Mouse (Mus musculus) 3134 (cell line): ENCODE measurements around the gene Cpeb3.
A peak's percentile ranks its signal among the peaks of the same experiment; 100 is the strongest.
"Not testable (repeated sequence)": the region's sequence is repeated elsewhere in the genome, so short reads cannot be mapped to it uniquely, and the experiment has no call there.

Experiments used
- DNase-seq: peaks from one replicate; pipeline ENCODE4 v3.0.0-alpha.2; 2011; ENCODE audit warnings: low spot score; ENCODE audit not compliant: insufficient read length; ENCODE audit errors: extremely low read depth

Gene Cpeb3

DNA sequence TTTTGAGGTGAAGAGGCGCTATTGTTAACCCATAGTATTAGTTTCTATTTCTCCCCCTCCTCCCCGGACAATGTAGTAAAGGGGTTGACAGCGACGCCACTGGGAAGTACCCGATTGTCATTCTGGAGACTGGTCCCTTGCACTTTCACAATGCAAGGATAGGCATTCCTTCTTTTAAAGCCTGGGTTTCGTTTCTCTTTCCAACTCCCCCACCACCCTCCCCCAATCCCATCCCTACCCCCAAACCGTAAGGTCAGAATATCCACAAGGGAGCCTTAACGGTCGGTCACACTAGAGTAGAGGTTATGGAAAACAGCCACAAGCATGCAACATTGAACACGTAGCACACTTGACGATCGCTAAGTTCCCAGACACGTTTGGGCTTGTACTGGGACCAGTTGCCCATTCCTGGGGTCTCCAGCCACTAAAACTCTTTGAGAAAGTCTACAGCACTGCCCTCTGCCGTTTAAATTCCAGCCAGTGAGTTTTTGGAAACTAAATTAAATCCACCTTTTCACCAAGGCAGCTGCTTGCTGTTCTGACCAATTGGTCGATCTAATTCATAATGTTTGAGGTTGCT lies at the start of gene Cpeb3:
Gene Cpeb3 (minus strand): TSS at position 426 of the 580 bp plus-strand sequence.
- no peak for DNase-seq

- no peak for DNase-seq
These were observed 46.9 kb upstream of the Cpeb3 start for GRCm38 (mm10) chr19:37255321-37255720.

DNA sequence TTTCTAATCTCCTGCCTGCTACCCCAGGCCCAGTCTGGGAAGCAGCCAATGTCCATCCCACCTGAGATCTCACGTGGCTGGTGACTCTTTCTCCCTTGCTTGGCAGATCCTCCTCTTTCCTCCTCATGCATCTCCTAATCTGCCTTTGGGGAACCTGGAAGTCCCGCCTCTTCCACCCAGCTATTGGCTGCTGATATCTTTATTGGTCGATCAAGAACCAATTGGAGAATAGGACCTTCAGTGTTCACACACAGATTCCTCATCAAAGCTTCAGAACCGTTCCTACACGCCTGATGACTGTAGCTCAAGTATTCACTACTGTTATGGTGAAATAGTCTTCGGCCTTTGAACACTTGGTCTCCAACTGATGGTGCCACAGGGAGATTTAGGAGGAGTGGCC lies 43.7 kb upstream of the Cpeb3 start:
- no peak for DNase-seq

DNA sequence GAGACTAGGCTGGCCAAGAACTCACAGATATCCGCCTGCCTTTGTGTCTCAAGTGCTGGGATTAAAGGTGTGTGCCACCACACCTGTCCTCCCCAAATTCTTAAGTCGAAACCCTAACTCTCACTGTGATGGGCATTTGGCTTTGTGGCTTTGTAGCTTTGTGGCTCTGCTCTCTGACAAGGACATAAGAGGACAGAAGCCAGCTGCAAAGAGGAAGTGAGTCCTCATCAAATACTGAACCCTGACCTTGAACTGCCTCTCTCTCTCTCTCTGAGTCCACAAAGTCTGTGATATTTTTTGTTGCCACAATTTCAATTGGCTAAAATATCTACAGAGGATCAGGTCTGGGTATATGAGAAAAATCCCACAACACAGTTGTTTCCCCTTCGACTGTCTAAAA lies 39.8 kb upstream of the Cpeb3 start:
- no peak for DNase-seq

DNA sequence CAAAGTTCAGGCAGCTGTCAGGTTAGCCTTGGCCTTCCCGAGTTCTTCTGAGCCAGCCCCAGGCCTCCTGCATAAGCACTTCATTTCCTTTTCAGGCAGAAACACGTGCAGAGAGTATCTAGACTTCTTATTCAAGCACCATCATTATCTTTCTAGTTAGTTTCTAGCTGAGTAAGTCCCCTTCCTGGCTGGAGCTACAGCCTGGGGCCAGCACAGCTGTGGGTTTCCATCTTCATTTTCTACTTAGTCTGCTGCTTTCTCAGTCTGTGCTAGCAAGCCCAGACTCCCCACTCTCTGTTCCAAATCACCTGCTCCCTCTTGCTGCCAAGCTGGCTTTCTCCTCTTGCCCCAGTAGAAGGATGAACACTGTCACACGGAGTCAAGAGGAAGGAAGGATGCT lies 38.5 kb upstream of the Cpeb3 start:
- no peak for DNase-seq

DNA sequence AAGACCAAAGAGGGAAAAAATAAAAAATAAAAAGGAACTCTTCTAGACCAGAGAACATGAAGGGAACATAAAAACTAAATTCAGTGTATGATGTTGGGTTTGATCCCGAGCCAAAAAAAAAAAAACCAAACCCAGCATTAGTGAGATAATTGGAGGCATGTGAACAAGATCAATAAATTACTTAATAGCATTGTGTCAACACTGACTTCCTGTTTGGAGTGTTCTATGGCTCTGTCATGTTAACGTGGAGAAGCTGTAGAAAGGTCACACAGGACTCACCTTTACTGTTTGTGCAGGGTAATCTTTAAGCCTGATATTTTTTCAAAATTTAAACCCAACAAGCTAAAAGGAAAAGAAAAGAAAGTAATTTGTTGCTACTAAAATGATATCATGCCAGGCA lies 34.3 kb upstream of the Cpeb3 start:
- no peak for DNase-seq

DNA sequence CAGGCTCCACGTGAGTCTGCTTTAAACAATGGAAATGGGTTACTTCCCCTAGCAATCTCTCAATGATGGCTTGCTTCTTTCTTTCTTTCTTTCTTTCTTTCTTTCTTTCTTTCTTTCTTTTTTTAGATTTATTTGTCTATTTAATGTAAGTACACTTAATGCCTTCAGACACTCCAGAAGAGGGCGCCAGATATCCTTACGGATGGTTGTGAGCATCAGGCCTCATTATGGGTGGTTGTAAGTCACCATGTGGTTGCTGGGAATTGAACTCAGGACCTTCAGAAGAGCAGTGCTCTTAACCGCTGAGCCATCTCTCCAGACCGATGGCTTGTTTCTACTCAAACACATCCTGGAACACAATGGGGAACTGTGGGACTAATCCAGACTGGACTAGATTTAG lies 32.8 kb upstream of the Cpeb3 start:
- no peak for DNase-seq

DNA sequence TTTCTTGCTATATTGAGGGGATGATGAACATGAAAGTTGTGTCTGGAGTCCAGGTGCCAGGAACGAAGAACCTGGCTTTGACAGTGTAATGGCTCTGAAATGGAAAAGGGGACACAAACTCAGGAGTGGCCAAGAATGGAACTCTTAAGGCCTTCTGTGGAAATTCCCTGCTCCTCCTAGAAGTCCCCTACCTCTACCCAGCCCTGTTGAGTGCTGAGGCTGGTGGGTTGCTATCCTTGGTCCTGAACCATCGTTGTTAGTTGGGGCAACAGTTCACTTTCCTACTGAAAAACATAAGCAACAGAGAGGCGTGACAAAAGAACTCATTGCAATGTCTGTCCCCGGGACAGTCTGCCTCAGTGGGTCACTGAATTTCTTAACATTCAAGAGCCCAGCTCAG lies 30.7 kb upstream of the Cpeb3 start:
- no peak for DNase-seq

GRCm38 (mm10) chr19:37238651-37239050 lies 30.2 kb upstream of the Cpeb3 start:
- DNase-seq, result no peak

DNA sequence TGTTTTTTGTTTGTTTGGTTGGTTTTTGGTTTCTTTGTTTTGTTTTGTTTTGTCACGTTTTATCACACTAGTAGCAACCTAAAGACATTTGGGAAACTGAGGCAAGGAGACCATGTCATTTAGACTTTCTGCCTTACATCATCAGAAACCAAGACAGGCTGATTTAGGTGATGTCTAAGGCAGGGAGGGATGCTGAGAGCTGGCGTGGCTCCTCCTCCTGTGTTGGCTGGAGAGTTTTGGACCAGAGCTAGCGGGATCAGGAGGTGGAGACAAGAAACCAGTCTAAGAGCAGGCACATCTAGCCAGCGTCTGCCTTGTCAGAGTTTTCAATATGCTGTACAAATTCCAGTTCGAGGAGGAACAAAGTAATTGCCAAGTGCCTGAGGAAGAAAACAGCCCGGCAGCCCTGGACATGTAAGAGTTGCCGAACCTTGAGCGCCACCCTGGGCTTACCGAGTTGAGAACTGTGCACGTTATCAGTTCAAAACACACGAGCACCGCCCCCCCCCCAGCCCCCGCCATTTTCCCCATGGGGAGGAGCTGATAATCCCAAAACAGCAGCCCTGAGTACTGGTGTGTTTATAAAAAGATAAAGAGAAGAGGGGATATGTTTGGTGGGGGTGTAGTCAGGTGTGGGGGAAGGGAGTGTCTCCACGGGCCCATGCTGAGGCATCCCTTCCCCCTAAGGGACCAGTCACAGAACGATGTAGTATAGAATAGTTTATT lies 29.5 kb upstream of the Cpeb3 start:
- DNase-seq, result no peak

GRCm38 (mm10) chr19:37237306-37237705 lies 28.9 kb upstream of the Cpeb3 start:
- DNase-seq, result no peak

GRCm38 (mm10) chr19:37235818-37236217 lies 27.4 kb upstream of the Cpeb3 start:
- DNase-seq, result no peak

- DNase-seq, result no peak
These were observed 25.4 kb upstream of the Cpeb3 start for GRCm38 (mm10) chr19:37233561-37234539.

DNA sequence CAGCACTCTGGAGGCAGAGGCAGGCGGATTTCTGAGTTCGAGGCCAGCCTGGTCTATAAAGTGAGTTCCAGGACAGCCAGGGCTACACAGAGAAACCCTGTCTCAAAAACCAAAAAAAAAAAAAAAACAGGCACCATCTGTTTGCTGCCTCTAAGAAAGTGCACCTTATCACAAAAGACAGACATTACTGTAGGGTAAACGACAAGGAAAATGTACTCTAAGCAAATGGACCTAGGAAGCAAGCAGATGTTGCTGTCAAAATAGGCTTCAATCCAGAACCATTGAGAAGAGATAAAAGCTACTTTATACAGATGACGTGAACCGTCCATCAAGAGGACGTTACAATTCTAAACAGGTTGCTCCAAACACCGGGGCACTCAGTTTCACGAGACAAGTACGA lies 24.2 kb upstream of the Cpeb3 start:
- not testable (repeated sequence) for DNase-seq

- DNase-seq, result no peak
These were observed 16.9 kb upstream of the Cpeb3 start for GRCm38 (mm10) chr19:37225197-37225862.

GRCm38 (mm10) chr19:37214711-37215110 lies 6.3 kb upstream of the Cpeb3 start:
- DNase-seq, result no peak

- no peak for DNase-seq
These were observed 3.0 kb upstream of the Cpeb3 start for GRCm38 (mm10) chr19:37211416-37211815.

GRCm38 (mm10) chr19:37210457-37210856 lies 2.1 kb upstream of the Cpeb3 start:
- DNase-seq, result no peak

DNA sequence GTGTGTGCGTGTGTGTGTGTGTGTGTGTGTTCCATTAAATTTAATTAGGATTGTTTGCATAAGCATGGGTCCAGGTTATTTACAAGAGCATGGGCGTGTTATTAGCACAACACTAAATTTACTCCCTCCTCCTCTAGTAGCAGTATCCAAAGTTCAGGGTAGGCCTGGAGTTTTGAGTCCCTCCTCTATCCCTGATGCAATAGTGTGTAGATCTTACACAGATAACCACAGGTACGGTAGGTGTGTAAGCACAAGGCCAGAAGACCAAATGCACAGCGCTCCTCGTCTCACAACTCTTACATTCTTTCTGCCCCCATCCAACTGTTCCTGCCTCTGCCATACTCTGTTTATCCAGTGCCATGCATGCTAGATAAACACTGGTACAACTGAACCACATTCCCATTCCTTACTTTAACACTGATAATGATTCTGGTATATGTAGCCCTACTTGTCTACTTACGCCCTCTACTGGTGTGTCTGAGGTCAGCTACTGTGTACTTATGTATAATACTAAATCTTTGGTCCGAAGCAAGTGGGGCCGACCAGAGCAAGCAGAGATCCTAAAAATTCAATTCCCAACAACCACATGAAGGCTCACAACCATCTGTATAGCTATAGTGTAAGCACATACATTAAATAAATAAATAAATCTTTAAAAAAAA lies 1.2 kb upstream of the Cpeb3 start:
- peak; percentile 16 for DNase-seq

- peak; percentile 13 for DNase-seq
These were observed 585 bp upstream of the Cpeb3 start for GRCm38 (mm10) chr19:37208986-37209385.
